Mouse (Mus musculus): ENCODE results near the gene Rbfox3. TPM values are rescaled to one million over a fixed set of nuclear protein-coding genes. Genes with fewer than 3 reads are reported as not detected.

Rbfox3 gene
- polyA plus RNA-seq, 1 experiment: not detected

DNA sequence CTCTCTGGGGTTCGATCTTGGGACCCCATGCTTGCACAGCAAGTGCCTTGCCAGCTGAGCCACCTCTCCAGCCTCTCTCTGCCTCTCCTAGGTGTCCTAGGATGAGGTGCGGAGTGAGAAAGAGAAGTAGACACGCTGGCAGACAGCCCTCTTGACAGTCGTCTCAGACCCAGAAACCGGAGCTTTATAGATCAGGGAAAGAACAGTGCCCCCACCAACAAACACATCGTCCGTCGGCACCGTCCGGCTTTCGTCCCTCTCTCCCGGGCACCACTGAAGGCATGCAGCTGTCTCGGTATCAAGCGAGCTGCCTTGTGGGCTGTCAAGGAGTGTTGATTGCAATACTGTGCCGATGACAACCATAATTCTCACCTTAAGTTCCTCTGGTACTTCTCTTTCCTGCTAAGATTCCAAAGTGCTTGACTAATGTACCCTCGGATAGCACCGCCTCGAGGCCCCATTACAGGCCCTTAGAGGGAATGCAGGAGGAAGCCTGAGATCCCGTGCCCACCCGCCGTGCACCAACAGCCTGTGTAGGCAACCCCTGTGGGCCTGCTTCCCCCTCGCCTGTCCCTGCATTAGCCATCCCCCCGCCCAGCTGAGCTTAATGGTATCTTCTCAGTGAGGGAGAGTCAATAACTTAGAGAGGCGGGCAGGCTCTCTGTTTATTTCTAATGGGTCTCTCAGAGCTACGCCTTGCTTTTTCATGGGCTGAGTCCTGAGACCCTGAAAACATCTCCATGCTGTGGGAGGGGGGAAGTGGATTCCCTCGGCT, 11.4 kb downstream of the Rbfox3 start:
- H3K4me3 ChIP-seq (replicated peaks; ENCODE audit: control insufficient read depth, low read depth, low read length): no peak overlapping the region
- 62% methylated on average over 26 of the region's 26 CpGs for WGBS
- no peak for TF ChIP-seq CTCF (IDR thresholded peaks at IDR 0.05; ENCODE audit: control insufficient read depth, insufficient read depth, low read length)
- no peak for TF ChIP-seq POLR2A (IDR thresholded peaks at IDR 0.05; ENCODE audit: borderline replicate concordance, control insufficient read depth, low read depth, low read length)

DNA sequence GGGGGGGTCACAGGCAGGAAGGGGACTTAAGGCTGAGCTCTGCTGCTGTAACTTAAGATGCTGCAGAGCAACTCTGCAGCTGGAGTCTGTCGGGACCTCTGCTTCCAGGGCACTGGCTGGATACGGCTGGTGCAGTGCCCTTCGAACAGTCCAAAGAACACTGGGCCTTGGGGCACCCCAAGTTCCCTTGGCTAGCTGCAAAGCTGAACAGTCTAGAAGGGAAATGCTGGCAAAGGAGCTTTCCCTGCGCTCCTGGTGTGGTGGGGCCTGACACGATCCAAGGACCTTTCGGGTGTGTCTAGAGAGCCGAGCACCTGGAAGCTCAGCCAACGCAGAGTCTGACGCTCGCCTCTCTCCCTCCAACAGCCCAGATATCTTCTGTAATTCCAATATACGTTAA, 12.8 kb downstream of the Rbfox3 start:
- no peak overlapping the region for H3K4me3 ChIP-seq (replicated peaks; ENCODE audit: control insufficient read depth, low read depth, low read length)
- 73% methylated on average over 11 of the region's 11 CpGs for WGBS
- no peak overlapping the region for H3K27ac ChIP-seq (ENCODE audit: control insufficient read depth, insufficient read depth, low read depth, low read length, poor library complexity)
- no peaks in the 10 kb centered on the region for H3K4me1 ChIP-seq (ENCODE audit: control insufficient read depth, insufficient read depth, low read length)
- TF ChIP-seq CTCF (IDR thresholded peaks at IDR 0.05; ENCODE audit: control insufficient read depth, insufficient read depth, low read length): no peak
- no peak for TF ChIP-seq POLR2A (IDR thresholded peaks at IDR 0.05; ENCODE audit: borderline replicate concordance, control insufficient read depth, low read depth, low read length)

More for the DNA sequence above, 11.4 kb downstream of the Rbfox3 start:
- Histone ChIP-seq H3K4me1 (ENCODE audit: control insufficient read depth, insufficient read depth, low read length) (no peaks in the 10 kb centered on the region), H3K27ac (ENCODE audit: control insufficient read depth, insufficient read depth, low read depth, low read length, poor library complexity) (no peak overlapping the region)

DNA sequence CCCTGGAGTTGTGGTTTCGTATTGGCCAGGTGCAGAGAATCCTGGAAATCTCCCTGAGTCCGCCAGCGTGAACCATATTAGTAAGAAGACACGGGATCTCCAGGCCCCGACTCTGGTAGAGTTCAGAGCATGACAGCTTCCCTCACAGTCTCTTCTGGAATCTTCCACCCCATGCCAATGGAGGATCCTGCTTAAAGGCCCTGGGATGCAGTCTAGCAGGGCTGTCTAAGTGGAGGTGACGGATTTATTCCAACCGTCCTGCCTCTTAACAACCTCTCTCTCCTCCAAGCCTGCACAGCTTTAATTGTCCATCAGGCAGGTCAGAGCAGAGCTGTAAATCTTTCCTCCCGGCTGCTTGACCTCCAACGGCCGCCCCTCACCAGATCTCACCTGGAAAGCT, 13.2 kb downstream of the Rbfox3 start:
- Histone ChIP-seq H3K4me1 (ENCODE audit: control insufficient read depth, insufficient read depth, low read length) (no peaks in the 10 kb centered on the region), H3K4me3 (replicated peaks; ENCODE audit: control insufficient read depth, low read depth, low read length) (no peak overlapping the region), H3K27ac (ENCODE audit: control insufficient read depth, insufficient read depth, low read depth, low read length, poor library complexity) (no peak overlapping the region)
- WGBS: 53% methylated on average over 10 of the region's 10 CpGs
- TF ChIP-seq CTCF (IDR thresholded peaks at IDR 0.05; ENCODE audit: control insufficient read depth, insufficient read depth, low read length): no peak
- no peak for TF ChIP-seq POLR2A (IDR thresholded peaks at IDR 0.05; ENCODE audit: borderline replicate concordance, control insufficient read depth, low read depth, low read length)

DNA sequence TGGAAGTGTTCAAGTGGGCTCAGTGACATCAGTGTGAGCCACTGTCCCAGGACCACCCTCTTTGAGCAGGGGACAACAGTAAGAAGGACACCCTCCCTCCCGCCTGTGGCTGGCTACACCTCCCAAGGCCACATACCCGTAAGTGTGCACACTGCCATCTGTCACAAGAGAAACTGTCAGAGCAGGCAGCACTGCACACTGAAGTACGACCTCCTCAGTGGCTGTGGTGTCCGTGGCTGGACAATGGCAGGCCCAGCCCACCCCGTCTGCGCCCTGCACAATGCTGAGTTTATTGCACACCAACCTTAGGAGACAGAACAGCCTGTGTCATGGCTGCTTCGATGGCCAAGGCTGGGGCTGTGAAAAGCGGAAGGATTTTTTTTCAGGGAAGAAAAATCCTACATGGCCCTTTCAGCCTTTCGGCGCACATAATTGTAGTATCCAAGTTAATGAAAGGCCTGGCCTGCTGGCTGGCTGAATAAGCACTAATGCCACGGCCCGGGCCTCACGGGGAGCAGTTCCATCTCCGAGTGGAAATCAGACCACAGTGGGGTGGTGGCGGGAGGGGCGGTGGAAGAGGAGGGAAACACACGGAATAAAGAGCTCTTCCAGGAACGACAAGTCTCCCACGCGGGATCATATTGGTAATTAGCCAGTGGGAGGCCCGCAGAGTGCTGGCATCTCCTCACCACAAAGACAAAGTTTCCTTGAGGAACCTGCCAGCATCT, 14.1 kb downstream of the Rbfox3 start:
- WGBS: 82% methylated on average over 21 of the region's 21 CpGs
- no peak overlapping the region for H3K4me3 ChIP-seq (replicated peaks; ENCODE audit: control insufficient read depth, low read depth, low read length)

DNA sequence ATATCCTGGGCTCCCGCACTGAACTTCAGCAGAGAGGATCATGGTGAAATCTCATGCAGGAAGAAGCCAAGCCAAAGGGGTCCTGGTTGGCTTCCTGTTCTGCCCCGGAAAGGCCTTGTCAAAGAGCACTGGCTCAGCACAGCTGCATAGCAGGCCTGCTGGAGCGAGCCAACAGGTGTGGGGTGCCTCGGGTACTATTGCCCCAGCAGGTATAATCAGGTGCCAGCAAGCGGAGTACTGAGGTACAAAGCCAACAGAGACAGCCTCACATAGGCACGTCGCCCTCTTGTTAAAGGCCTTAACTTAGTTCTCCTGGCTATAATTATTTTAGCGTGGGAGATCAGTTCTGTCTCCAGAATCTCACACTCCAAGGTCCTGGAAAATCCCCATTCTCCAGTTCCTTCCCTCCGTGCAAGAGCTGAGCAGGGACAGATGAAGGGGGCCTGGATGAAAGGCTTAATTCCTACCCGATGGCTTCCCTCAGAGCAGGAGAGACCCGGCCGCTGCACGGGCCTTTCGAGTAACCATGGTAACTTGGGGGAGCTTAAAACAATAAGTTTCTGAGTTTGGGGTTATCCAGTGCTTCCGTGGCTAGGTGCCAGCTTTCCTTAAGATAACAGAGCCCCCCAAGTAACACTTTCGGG, 15.2 kb downstream of the Rbfox3 start:
- H3K4me1 ChIP-seq (ENCODE audit: control insufficient read depth, insufficient read depth, low read length): no peaks in the 10 kb centered on the region
- 64% methylated on average over 16 of the region's 16 CpGs for WGBS
- H3K4me3 ChIP-seq (replicated peaks; ENCODE audit: control insufficient read depth, low read depth, low read length): no peak overlapping the region
- TF ChIP-seq CTCF (IDR thresholded peaks at IDR 0.05; ENCODE audit: control insufficient read depth, insufficient read depth, low read length): no peak
- no peak for TF ChIP-seq POLR2A (IDR thresholded peaks at IDR 0.05; ENCODE audit: borderline replicate concordance, control insufficient read depth, low read depth, low read length)
- no peak overlapping the region for H3K27ac ChIP-seq (ENCODE audit: control insufficient read depth, insufficient read depth, low read depth, low read length, poor library complexity)

More for the DNA sequence above, 14.1 kb downstream of the Rbfox3 start:
- no peak overlapping the region for H3K27ac ChIP-seq (ENCODE audit: control insufficient read depth, insufficient read depth, low read depth, low read length, poor library complexity)
- no peaks in the 10 kb centered on the region for H3K4me1 ChIP-seq (ENCODE audit: control insufficient read depth, insufficient read depth, low read length)
- no peak for TF ChIP-seq CTCF (IDR thresholded peaks at IDR 0.05; ENCODE audit: control insufficient read depth, insufficient read depth, low read length)
- TF ChIP-seq POLR2A (IDR thresholded peaks at IDR 0.05; ENCODE audit: borderline replicate concordance, control insufficient read depth, low read depth, low read length): no peak

DNA sequence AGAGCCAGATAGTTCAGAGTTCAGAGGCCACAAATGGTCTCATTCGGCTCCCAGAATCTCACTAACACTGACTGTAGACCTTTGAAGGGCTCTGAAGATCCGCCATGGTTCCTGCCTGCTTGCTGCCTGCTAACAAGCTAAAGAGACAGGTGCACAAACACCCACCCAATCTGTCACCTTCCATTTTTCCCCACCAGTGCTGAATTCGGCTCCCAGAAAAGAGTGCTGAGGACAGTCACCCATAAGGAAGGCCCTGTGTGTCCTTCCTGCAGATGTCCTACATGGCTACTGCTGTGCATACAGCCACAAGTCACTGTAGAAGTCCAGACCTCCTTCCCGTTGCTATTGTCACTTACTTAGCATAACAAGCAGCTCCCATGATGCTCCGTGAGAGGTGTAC, 16.6 kb downstream of the Rbfox3 start:
- Histone ChIP-seq H3K27ac (ENCODE audit: control insufficient read depth, insufficient read depth, low read depth, low read length, poor library complexity) (no peak overlapping the region), H3K4me1 (ENCODE audit: control insufficient read depth, insufficient read depth, low read length) (no peaks in the 10 kb centered on the region), H3K4me3 (replicated peaks; ENCODE audit: control insufficient read depth, low read depth, low read length) (no peak overlapping the region)
- TF ChIP-seq CTCF (IDR thresholded peaks at IDR 0.05; ENCODE audit: control insufficient read depth, insufficient read depth, low read length): no peak
- TF ChIP-seq POLR2A (IDR thresholded peaks at IDR 0.05; ENCODE audit: borderline replicate concordance, control insufficient read depth, low read depth, low read length): no peak
- WGBS: 59% methylated on average over 5 of the region's 5 CpGs

DNA sequence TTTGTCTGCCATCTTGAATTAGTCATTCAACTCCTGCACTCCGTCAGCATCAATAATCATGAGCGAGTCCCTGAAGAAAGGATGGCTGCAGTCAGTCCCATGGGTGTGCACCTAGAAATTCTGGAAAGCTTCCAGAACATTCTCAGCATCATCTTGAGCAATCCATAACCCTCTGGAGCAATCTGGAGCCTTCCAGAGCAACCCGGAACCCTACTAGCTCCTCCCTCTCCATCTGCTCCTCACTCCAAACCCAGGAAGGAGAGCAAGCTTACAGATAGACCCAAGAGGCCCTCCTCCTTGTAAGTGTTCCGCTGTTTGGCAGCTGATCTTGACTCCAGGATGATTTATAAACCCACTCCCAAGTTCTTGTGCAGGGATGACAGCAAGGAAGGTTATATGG, 17.2 kb downstream of the Rbfox3 start:
- no peak overlapping the region for H3K27ac ChIP-seq (ENCODE audit: control insufficient read depth, insufficient read depth, low read depth, low read length, poor library complexity)
- H3K4me1 ChIP-seq (ENCODE audit: control insufficient read depth, insufficient read depth, low read length): no peaks in the 10 kb centered on the region
- WGBS: 72% methylated on average over 4 of the region's 4 CpGs
- H3K4me3 ChIP-seq (replicated peaks; ENCODE audit: control insufficient read depth, low read depth, low read length): no peak overlapping the region
- TF ChIP-seq POLR2A (IDR thresholded peaks at IDR 0.05; ENCODE audit: borderline replicate concordance, control insufficient read depth, low read depth, low read length): no peak
- no peak for TF ChIP-seq CTCF (IDR thresholded peaks at IDR 0.05; ENCODE audit: control insufficient read depth, insufficient read depth, low read length)

DNA sequence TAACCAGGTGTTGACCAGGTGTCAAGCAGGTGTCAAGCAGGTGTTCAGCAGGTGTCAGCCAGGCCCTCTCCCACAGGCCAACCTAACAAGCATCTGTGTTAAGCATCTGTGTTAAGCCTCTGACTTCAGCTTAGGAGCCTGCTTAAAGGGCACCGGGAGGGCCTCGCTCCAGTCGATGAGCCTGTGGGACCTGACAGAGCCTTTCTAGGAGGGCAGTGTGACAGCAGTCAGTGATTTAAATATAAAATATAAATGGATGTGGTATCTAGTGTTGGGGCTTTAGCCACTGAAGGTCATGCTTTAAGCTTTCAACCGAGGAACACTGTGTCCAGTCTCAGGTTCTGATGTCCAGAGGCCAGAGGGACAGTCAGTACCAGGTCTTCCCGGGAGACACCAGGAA, 18.5 kb downstream of the Rbfox3 start:
- H3K4me3 ChIP-seq (replicated peaks; ENCODE audit: control insufficient read depth, low read depth, low read length): no peak overlapping the region
- WGBS: 83% methylated on average over 5 of the region's 5 CpGs
- no peaks in the 10 kb centered on the region for H3K4me1 ChIP-seq (ENCODE audit: control insufficient read depth, insufficient read depth, low read length)
- H3K27ac ChIP-seq (ENCODE audit: control insufficient read depth, insufficient read depth, low read depth, low read length, poor library complexity): no peak overlapping the region
- no peak for TF ChIP-seq CTCF (IDR thresholded peaks at IDR 0.05; ENCODE audit: control insufficient read depth, insufficient read depth, low read length)
- no peak for TF ChIP-seq POLR2A (IDR thresholded peaks at IDR 0.05; ENCODE audit: borderline replicate concordance, control insufficient read depth, low read depth, low read length)
